Mouse (Mus musculus) CD4-positive naive resting alpha-beta T cell, adult 76 days (primary cell): ENCODE data around the gene Olfr47. TPM values are rescaled to one million over a fixed set of nuclear protein-coding genes. Genes with fewer than 3 reads are reported as not detected.

Experiments
- total RNA-seq: library from RNA; stranded (reverse); gene quantifications from one replicate; pipeline ENCODE4 v1.2.4, GENCODE M21; 2023

Olfr47 gene
- not detected for total RNA-seq

GRCm38 (mm10) chr6:43231255-43231654 lies at the start of gene Olfr47:
Gene Olfr47, plus strand, starts transcription at chr6:43231529.

GRCm38 (mm10) chr6:43196781-43197180 lies 34.5 kb upstream of the Olfr47 start, which contains the start of gene Olfr435:
Gene Olfr435, plus strand, starts transcription at chr6:43197146.

GRCm38 (mm10) chr6:43212873-43213272 lies 18.5 kb upstream of the Olfr47 start, which contains the start of gene Olfr434:
Gene Olfr434, plus strand, starts transcription at chr6:43213021.

GRCm38 (mm10) chr6:43265363-43266041 lies 34.2 kb downstream of the Olfr47 start, which contains the start of gene Arhgef5:
Gene Arhgef5, plus strand, starts transcription at chr6:43265582.

Other genes starting within 250 kb of the Olfr47 start
- gene Olfr441, start 125.2 kb upstream of the Olfr47 start, total RNA-seq, result not detected
- gene Olfr237-ps1, start 85.0 kb upstream of the Olfr47 start, total RNA-seq, result not detected
- gene Olfr437, start 68.2 kb upstream of the Olfr47 start, total RNA-seq, result not detected
- not detected for gene Olfr13, start 59.4 kb upstream of the Olfr47 start, total RNA-seq
- gene Olfr435, start 34.4 kb upstream of the Olfr47 start, total RNA-seq, result not detected
- not detected for gene Olfr434, start 18.5 kb upstream of the Olfr47 start, total RNA-seq
- 1.5 TPM for gene Arhgef5, start 34.1 kb downstream of the Olfr47 start, total RNA-seq
- gene Nobox, start 78.0 kb downstream of the Olfr47 start, total RNA-seq, result not detected